Mouse (Mus musculus) stomach, postnatal 0 days (tissue): ENCODE data around the gene Gm14180. TPM values are rescaled to one million over a fixed set of nuclear protein-coding genes. Genes with fewer than 3 reads are reported as not detected.
"Not testable (repeated sequence)": the region's sequence is repeated elsewhere in the genome, so short reads cannot be mapped to it uniquely, and the experiment has no call there.

Experiments used
- ATAC-seq: fragments of 200-750 bp; cut with Nextera tagmentation; 2 replicates; pipeline ENCODE4 v1.8.0; 2017; ENCODE audit not compliant: low FRiP score, low TSS enrichment
- DNase-seq: peaks from one replicate; pipeline ENCODE4 v3.0.0-alpha.2; 2016; ENCODE audit warnings: low spot score
- H3K27ac ChIP-seq: fragments of 300-500 bp; sonication (generic); replicated peaks from 2 replicates; pipeline ENCODE4 v1.5.1; 2014; ENCODE audit warnings: mild to moderate bottlenecking, control low read depth
- H3K27me3 ChIP-seq: fragments of 300-500 bp; sonication (generic); 2 replicates; pipeline ENCODE4 v1.6.1; 2014; ENCODE audit warnings: low read length; ENCODE audit not compliant: control insufficient read depth, insufficient read depth
- H3K36me3 ChIP-seq: fragments of 300-500 bp; sonication (generic); 2 replicates; pipeline ENCODE4 v1.6.1; 2014; ENCODE audit warnings: low read length, mixed read lengths; ENCODE audit not compliant: control insufficient read depth, insufficient read depth
- H3K4me1 ChIP-seq: fragments of 300-500 bp; sonication (generic); replicated peaks from 2 replicates; pipeline ENCODE4 v1.6.1; 2014; ENCODE audit warnings: antibody characterized with exemption; ENCODE audit not compliant: control insufficient read depth, insufficient read depth
- H3K4me2 ChIP-seq: fragments of 300-500 bp; sonication (generic); replicated peaks from 2 replicates; pipeline ENCODE4 v1.6.1; 2014; ENCODE audit warnings: low read depth, mild to moderate bottlenecking, control low read depth, moderate library complexity
- H3K4me3 ChIP-seq: fragments of 300-500 bp; sonication (generic); 2 replicates; pipeline ENCODE4 v1.5.1; 2014; ENCODE audit warnings: low read depth, low read length, control low read depth
- H3K9ac ChIP-seq: fragments of 300-500 bp; sonication (generic); 2 replicates; pipeline ENCODE4 v1.6.1; 2014; ENCODE audit warnings: mild to moderate bottlenecking, low read length, control low read depth, mixed read lengths
- H3K9me3 ChIP-seq: fragments of 300-500 bp; sonication (generic); 2 replicates; pipeline ENCODE4 v1.6.1; 2016; ENCODE audit warnings: low read length; ENCODE audit not compliant: control insufficient read depth
- CTCF ChIP-seq: IDR thresholded peaks from 2 replicates; pipeline ENCODE4 v1.5.1; 2016; ENCODE audit warnings: antibody characterized with exemption, low read depth, mild to moderate bottlenecking, moderate library complexity
- EP300 ChIP-seq: optimal IDR thresholded peaks from 2 replicates; pipeline ENCODE3; 2016; ENCODE audit warnings: antibody characterized with exemption
- WGBS: fragments of 180-500 bp; shearing (Covaris S2); extraction: QIAGEN DNeasy Blood & Tissue Kit; methylation state at CpG from one replicate; pipeline ENCODE4 v1.1.7; 2014; 5-methylcytosine and 5-hydroxymethylcytosine counted together
- polyA plus RNA-seq: library from polyadenylated mRNA; unstranded; fragments of >200 nt; fragmentation: Nextera tagmentation; extraction: Ambion mirVana; gene quantifications from 2 replicates; pipeline ENCODE4 v1.2.1, GENCODE M21; 2015

The Gm14180 gene
- polyA plus RNA-seq, 1 experiment from 2014 or later = not detected

DNA sequence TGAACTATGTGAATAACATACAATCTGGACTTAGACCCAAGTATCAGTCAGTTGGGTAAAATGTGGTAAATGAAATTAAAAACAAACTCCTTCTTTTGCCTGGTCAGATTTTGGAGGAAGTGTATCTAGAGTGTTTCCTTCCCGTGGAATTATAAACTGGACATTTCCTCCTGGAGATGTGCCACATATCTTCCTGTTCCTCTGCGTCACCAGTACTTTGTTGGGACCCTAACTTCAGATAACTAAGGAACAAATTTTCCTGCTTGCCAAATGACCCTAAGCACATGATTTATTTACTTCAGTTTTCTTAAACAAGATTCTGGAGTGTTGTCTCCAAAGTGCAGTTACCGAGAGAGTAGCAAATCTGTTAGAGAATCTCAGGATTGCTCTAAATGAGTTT, 9.9 kb upstream of the Gm14180 start:
- Histone ChIP-seq H3K4me2 (no peak overlapping the region), H3K4me1 (no peaks in the 10 kb centered on the region), H3K27ac (no peak overlapping the region), H3K36me3 (no peaks in the 10 kb centered on the region), H3K4me3 (no peak overlapping the region), H3K9me3 (no peaks in the 10 kb centered on the region), H3K27me3 (no peaks in the 10 kb centered on the region), H3K9ac (no peak overlapping the region)
- ATAC-seq (no peak), DNase-seq (no peak)
- 75% methylated on average over 3 of the region's 3 CpGs for WGBS
- TF ChIP-seq CTCF (no peak), EP300 (no peak)

DNA sequence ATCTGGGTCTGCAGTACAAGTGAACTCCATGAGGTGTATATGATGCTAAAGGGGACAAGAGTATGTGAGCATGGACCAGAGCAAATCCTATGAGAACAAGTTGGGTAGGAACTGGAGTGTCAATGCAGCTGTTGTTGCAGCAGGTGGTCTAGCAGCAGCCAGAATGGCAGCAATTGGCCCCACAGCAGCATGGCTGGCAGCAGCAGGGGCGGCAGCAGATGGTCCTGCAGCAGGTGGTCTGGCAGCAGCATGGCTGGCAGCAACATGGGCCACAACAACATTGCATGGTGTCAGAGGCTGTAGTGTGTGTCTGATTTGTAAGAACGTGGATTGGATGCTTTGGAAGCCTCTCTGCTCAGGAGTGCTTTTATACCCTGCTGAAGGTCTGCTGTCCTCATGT, 10.0 kb downstream of the Gm14180 start:
- no peaks in the 10 kb centered on the region for H3K36me3 ChIP-seq
- H3K9ac ChIP-seq = no peak overlapping the region
- 75% methylated on average over 2 of the region's 2 CpGs for WGBS
- no peaks in the 10 kb centered on the region for H3K9me3 ChIP-seq
- no peaks in the 10 kb centered on the region for H3K27me3 ChIP-seq
- DNase-seq (no peak), ATAC-seq (no peak)
- H3K27ac ChIP-seq = no peak overlapping the region
- TF ChIP-seq CTCF (no peak), EP300 (no peak)
- H3K4me2 ChIP-seq = no peak overlapping the region
- H3K4me3 ChIP-seq = no peak overlapping the region
- H3K4me1 ChIP-seq = no peaks in the 10 kb centered on the region

GRCm38 (mm10) chr11:99718759-99719158, 15.3 kb downstream of the Gm14180 start:
- TF ChIP-seq CTCF = no peak
- no peak for TF ChIP-seq EP300
- WGBS = 100% methylated on average over 1 of the region's 1 CpGs

GRCm38 (mm10) chr11:99690463-99690862, 43.6 kb downstream of the Gm14180 start, which contains the start of gene Gm14190:
TSS of gene Gm14190 (minus strand) at chr11:99690740.
- no peak within 1 kb of the TSS for H3K9ac ChIP-seq
- H3K4me1 ChIP-seq = no peaks in the 10 kb centered on the region
- H3K36me3 ChIP-seq = no peaks in the 10 kb centered on the region
- ATAC-seq = no peak
- H3K27ac ChIP-seq = no peak within 1 kb of the TSS
- 100% methylated on average over 1 of the region's 1 CpGs for WGBS
- no peak within 1 kb of the TSS for H3K4me2 ChIP-seq
- H3K27me3 ChIP-seq = no peaks in the 10 kb centered on the region
- no peak within 1 kb of the TSS for H3K4me3 ChIP-seq
- DNase-seq = no peak
- no peaks in the 10 kb centered on the region for H3K9me3 ChIP-seq
- TF ChIP-seq EP300 (no peak), CTCF (no peak)

More at GRCm38 (mm10) chr11:99718759-99719158, 15.3 kb downstream of the Gm14180 start:
- Histone ChIP-seq H3K9me3 (no peaks in the 10 kb centered on the region), H3K4me2 (no peak overlapping the region), H3K27me3 (no peaks in the 10 kb centered on the region), H3K27ac (no peak overlapping the region), H3K4me3 (no peak overlapping the region), H3K4me1 (no peaks in the 10 kb centered on the region), H3K36me3 (no peaks in the 10 kb centered on the region), H3K9ac (no peak overlapping the region)
- DNase-seq (no peak), ATAC-seq (no peak)

DNA sequence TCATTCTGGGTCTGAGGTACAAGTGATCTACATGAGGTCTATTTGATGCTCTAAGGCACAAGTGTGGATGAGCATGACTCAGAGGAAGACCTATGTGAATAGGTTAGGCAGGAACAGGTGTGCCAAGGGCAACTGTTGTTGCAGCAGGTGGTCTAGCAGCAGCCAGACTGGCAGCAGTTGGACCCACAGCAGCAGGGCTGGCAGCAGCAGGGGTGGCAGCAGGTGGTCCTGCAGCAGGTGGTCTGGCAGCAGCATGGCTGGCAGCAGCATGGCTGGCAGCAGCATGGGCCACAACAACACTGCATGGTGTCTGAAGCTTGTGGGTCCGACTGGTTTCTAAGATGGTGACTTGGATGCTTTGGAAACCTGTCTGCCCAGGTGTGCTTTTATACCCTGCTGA, 48.9 kb downstream of the Gm14180 start:
- not testable (repeated sequence) for H3K9ac ChIP-seq, H3K27me3 ChIP-seq, H3K27ac ChIP-seq, DNase-seq, H3K36me3 ChIP-seq, H3K4me3 ChIP-seq, H3K4me1 ChIP-seq, ATAC-seq, H3K4me2 ChIP-seq, H3K9me3 ChIP-seq
- WGBS = 58% methylated on average over 1 of the region's 1 CpGs

Other genes with a start within 250 kb of the Gm14180 start
- gene Krt23, start 241.2 kb downstream of the Gm14180 start, polyA plus RNA-seq = 204 and 221 TPM in 2 replicates
- gene Krt39, start 213.0 kb downstream of the Gm14180 start, polyA plus RNA-seq = 0.07 TPM in 1 of 2 replicates, not detected in the other
- gene Krt40, start 191.1 kb downstream of the Gm14180 start, polyA plus RNA-seq = not detected in 2 replicates
- not detected in 2 replicates for gene Krtap3-3, start 183.4 kb downstream of the Gm14180 start, polyA plus RNA-seq
- 0.19 and 0.34 TPM in 2 replicates for gene Krtap3-2, start 177.4 kb downstream of the Gm14180 start, polyA plus RNA-seq
- gene Gm11939, start 174.8 kb downstream of the Gm14180 start, polyA plus RNA-seq = not detected in 2 replicates
- gene Krtap3-1, start 167.7 kb downstream of the Gm14180 start, polyA plus RNA-seq = not detected in 2 replicates
- not detected in 2 replicates for gene Krtap1-5, start 153.3 kb downstream of the Gm14180 start, polyA plus RNA-seq
- not detected in 2 replicates for gene Krtap1-4, start 150.6 kb downstream of the Gm14180 start, polyA plus RNA-seq
- not detected in 2 replicates for gene Krtap1-3, start 143.0 kb downstream of the Gm14180 start, polyA plus RNA-seq
- not detected in 2 replicates for gene Krtap9-3, start 136.2 kb downstream of the Gm14180 start, polyA plus RNA-seq
- not detected in 2 replicates for gene Gm11938, start 131.0 kb downstream of the Gm14180 start, polyA plus RNA-seq
- gene Gm11937, start 124.1 kb downstream of the Gm14180 start, polyA plus RNA-seq = not detected in 2 replicates
- gene Krtap2-4, start 119.4 kb downstream of the Gm14180 start, polyA plus RNA-seq = not detected in 2 replicates
- not detected in 2 replicates for gene Gm11562, start 113.9 kb downstream of the Gm14180 start, polyA plus RNA-seq
- not detected in 2 replicates for gene Krtap4-1, start 106.1 kb downstream of the Gm14180 start, polyA plus RNA-seq
- gene Krtap4-2, start 99.2 kb downstream of the Gm14180 start, polyA plus RNA-seq = not detected in 2 replicates
- gene Krtap4-7, start 90.2 kb downstream of the Gm14180 start, polyA plus RNA-seq = not detected in 2 replicates
- not detected in 2 replicates for gene Gm11555, start 84.1 kb downstream of the Gm14180 start, polyA plus RNA-seq
- gene Gm11563, start 75.3 kb downstream of the Gm14180 start, polyA plus RNA-seq = not detected in 2 replicates
- gene Krtap4-6, start 68.3 kb downstream of the Gm14180 start, polyA plus RNA-seq = not detected in 2 replicates
- gene Gm14190, start 43.5 kb downstream of the Gm14180 start, polyA plus RNA-seq = not detected in 2 replicates
- not detected in 2 replicates for gene Gm11595, start 38.6 kb upstream of the Gm14180 start, polyA plus RNA-seq
- not detected in 2 replicates for gene Krtap4-8, start 46.4 kb upstream of the Gm14180 start, polyA plus RNA-seq
- not detected in 2 replicates for gene Krtap4-9, start 50.9 kb upstream of the Gm14180 start, polyA plus RNA-seq
- gene Gm11596, start 59.2 kb upstream of the Gm14180 start, polyA plus RNA-seq = not detected in 2 replicates
- gene Gm11569, start 64.6 kb upstream of the Gm14180 start, polyA plus RNA-seq = not detected in 2 replicates
- gene Gm11554, start 70.2 kb upstream of the Gm14180 start, polyA plus RNA-seq = not detected in 2 replicates
- not detected in 2 replicates for gene Krtap4-13, start 75.6 kb upstream of the Gm14180 start, polyA plus RNA-seq
- not detected in 2 replicates for gene Gm11564, start 81.4 kb upstream of the Gm14180 start, polyA plus RNA-seq
- gene 2300003K06Rik, start 103.8 kb upstream of the Gm14180 start, polyA plus RNA-seq = not detected in 2 replicates
- gene Krtap4-16, start 117.3 kb upstream of the Gm14180 start, polyA plus RNA-seq = not detected in 2 replicates
- not detected in 2 replicates for gene Gm11568, start 123.6 kb upstream of the Gm14180 start, polyA plus RNA-seq
- gene Gm11559, start 130.2 kb upstream of the Gm14180 start, polyA plus RNA-seq = not detected in 2 replicates
- gene Krtap9-1, start 139.1 kb upstream of the Gm14180 start, polyA plus RNA-seq = not detected in 2 replicates
- not detected in 2 replicates for gene Gm11567, start 144.9 kb upstream of the Gm14180 start, polyA plus RNA-seq
- gene Krtap31-1, start 173.6 kb upstream of the Gm14180 start, polyA plus RNA-seq = not detected in 2 replicates
- not detected in 2 replicates for gene Gm11565, start 180.5 kb upstream of the Gm14180 start, polyA plus RNA-seq
- not detected in 2 replicates for gene Krtap31-2, start 202.0 kb upstream of the Gm14180 start, polyA plus RNA-seq
- not detected in 2 replicates for gene Krtap9-5, start 214.2 kb upstream of the Gm14180 start, polyA plus RNA-seq
- gene Krtap29-1, start 244.8 kb upstream of the Gm14180 start, polyA plus RNA-seq = not detected in 2 replicates